Mouse (Mus musculus): ENCODE results near the gene Aktip.
A peak's percentile ranks its signal among the peaks of the same experiment; 100 is the strongest.

- TF ChIP-seq MEF2A (IDR thresholded peaks at IDR 0.05; ENCODE audit: borderline replicate concordance, low read depth, low read length) (no peak), ELF1 (IDR thresholded peaks at IDR 0.05; ENCODE audit: low read depth, low read length) (0 out of 2 replicates have a peak, but pooled peaks have one; percentile 19), MAX (IDR thresholded peaks at IDR 0.05; ENCODE audit: low read length) (peak; percentile 71), CTCF (conservative IDR thresholded peaks at IDR 0.05 in 1 of 2, IDR thresholded peaks at IDR 0.05 in 1 of 2; ENCODE audit: low read depth in 2 of 2, low read length in 2 of 2) (no peak), ZC3H11A (IDR thresholded peaks at IDR 0.05; ENCODE audit: low read depth, low read length) (no peak), MYC (IDR thresholded peaks at IDR 0.05; ENCODE audit: low read depth, low read length) (peak; percentile 91), TBP (conservative IDR thresholded peaks at IDR 0.05; ENCODE audit: low read depth, low read length) (peak; percentile 52; the same call in 1 of the 2 replicates), TCF12 (IDR thresholded peaks at IDR 0.05; ENCODE audit: low read depth, low read length) (peak; percentile 54; the same call in 1 of the 2 replicates), POLR2A (IDR thresholded peaks at IDR 0.05; ENCODE audit: low read depth, low read length) (peak; percentile 56), POLR2AphosphoS2 (IDR thresholded peaks at IDR 0.05; ENCODE audit: low read depth, low read length) (no peak)
Observed at GRCm38 (mm10) chr8:91082428-91082827, 117.3 kb downstream of the Aktip start.
